In genomic region chr15:102243229-102244190, GRCm38 (mm10) we compare ENCODE assay signal across 8 mouse cellular contexts. TPM values are rescaled to one million over a fixed set of nuclear protein-coding genes. Genes with fewer than 3 reads are reported as not detected.
A peak's percentile ranks its signal among the peaks of the same experiment; 100 is the strongest.
DNase-seq lines count a peak whose midpoint lies in the region; ATAC-seq lines count a peak whose summit lies in the region.

No protein-coding gene starts in this region.

- peaks cover 3% of the 10 kb centered on the region for H3K36me3 ChIP-seq in embryonic facial prominence, embryonic 11.5 days (replicated peaks; ENCODE audit: control insufficient read depth, insufficient read depth, low read depth, low read length)
- peaks cover 44% of the 10 kb centered on the region for H3K36me3 ChIP-seq in limb, embryonic 13.5 days
- no peaks in the 10 kb centered on the region for H3K36me3 ChIP-seq in midbrain, embryonic 15.5 days (replicated peaks)

- no peaks in the 10 kb centered on the region for H3K27me3 ChIP-seq in embryonic facial prominence, embryonic 11.5 days (ENCODE audit: control insufficient read depth, insufficient read depth, low read length)
- H3K27me3 ChIP-seq in limb, embryonic 13.5 days, result no peaks in the 10 kb centered on the region
- peaks cover 44% of the 10 kb centered on the region for H3K27me3 ChIP-seq in midbrain, embryonic 15.5 days (replicated peaks)

- intact Hi-C loops in heart, postnatal 14 days (cut with DNase I), result no loop called here

- peak; percentile 58 for DNase-seq in ovary, adult 18-20 months (ENCODE audit: low spot score)
- no peak for DNase-seq in ovary, postnatal 14 days (ENCODE audit: low spot score)
- peak; percentile 74 for DNase-seq in embryonic facial prominence, embryonic 11.5 days (ENCODE audit: low spot score)
- DNase-seq in heart, postnatal 14 days, result peak; percentile 52 to 63
- no peak for DNase-seq in layer of hippocampus, postnatal 36 days
- DNase-seq in layer of hippocampus, adult 8-10 months (ENCODE audit: low spot score in 2 of 2), result no peak

- H3K4me1 ChIP-seq in embryonic facial prominence, embryonic 11.5 days (ENCODE audit: control insufficient read depth, insufficient read depth, low read length), result peaks cover 21% of the 10 kb centered on the region
- peaks cover 52% of the 10 kb centered on the region for H3K4me1 ChIP-seq in limb, embryonic 13.5 days
- H3K4me1 ChIP-seq in midbrain, embryonic 15.5 days, result peaks cover 36% of the 10 kb centered on the region

- H3K4me3 ChIP-seq in embryonic facial prominence, embryonic 11.5 days (ENCODE audit: low read depth, low read length), result peak overlapping the region; percentile 63
- peak overlapping the region; percentile 64 for H3K4me3 ChIP-seq in limb, embryonic 13.5 days
- no peak overlapping the region for H3K4me3 ChIP-seq in midbrain, embryonic 15.5 days

- 6% methylated on average over 22 of the region's 22 CpGs for WGBS in embryonic facial prominence, embryonic 11.5 days
- WGBS in limb, embryonic 13.5 days, result 7% methylated on average over 22 of the region's 22 CpGs
- WGBS in midbrain, embryonic 15.5 days, result 15% methylated on average over 22 of the region's 22 CpGs

- H3K4me2 ChIP-seq in embryonic facial prominence, embryonic 11.5 days (ENCODE audit: low read depth, low read length), result peak overlapping the region; percentile 96
- H3K4me2 ChIP-seq in limb, embryonic 13.5 days (replicated peaks), result peak overlapping the region; percentile 93
- H3K4me2 ChIP-seq in midbrain, embryonic 15.5 days, result peak overlapping the region; percentile 8

- H3K27ac ChIP-seq in embryonic facial prominence, embryonic 11.5 days (replicated peaks; ENCODE audit: low read depth, low read length), result peak overlapping the region; percentile 99
- peak overlapping the region; percentile 99 for H3K27ac ChIP-seq in limb, embryonic 13.5 days
- no peak overlapping the region for H3K27ac ChIP-seq in midbrain, embryonic 15.5 days

- no peak for ATAC-seq in embryonic facial prominence, embryonic 11.5 days (replicated peaks; ENCODE audit: insufficient number of reproducible peaks, low FRiP score, low TSS enrichment, low read depth)
- ATAC-seq in limb, embryonic 13.5 days (ENCODE audit: low FRiP score, low read depth), result no peak
- ATAC-seq in midbrain, embryonic 15.5 days (replicated peaks), result no peak

- H3K9me3 ChIP-seq in embryonic facial prominence, embryonic 11.5 days (replicated peaks; ENCODE audit: control insufficient read depth, low read length), result no peaks in the 10 kb centered on the region
- no peaks in the 10 kb centered on the region for H3K9me3 ChIP-seq in limb, embryonic 13.5 days
- H3K9me3 ChIP-seq in midbrain, embryonic 15.5 days, result no peaks in the 10 kb centered on the region

- peak overlapping the region; percentile 74 for H3K9ac ChIP-seq in embryonic facial prominence, embryonic 11.5 days (replicated peaks; ENCODE audit: low read length)
- H3K9ac ChIP-seq in limb, embryonic 13.5 days, result peak overlapping the region; percentile 72
- H3K9ac ChIP-seq in midbrain, embryonic 15.5 days, result no peak overlapping the region

RNA-seq across cellular contexts. Expression of gene Itgb7, which starts 11.8 kb away (rescaled TPM):
- polyA plus RNA-seq in embryonic facial prominence, embryonic 11.5 days (2014; fragmentation: Nextera tagmentation; extraction: Ambion mirVana), result 1.3 and 2.7 TPM in 2 replicates
- 1 to 10 TPM; 1.5 to 1.8 TPM for total RNA-seq in heart, postnatal 14 days (2021)
- 3.2 and 3.5 TPM in 2 replicates for polyA plus RNA-seq in limb, embryonic 13.5 days (2015; fragmentation: Nextera tagmentation; extraction: Ambion mirVana)
- polyA plus RNA-seq in midbrain, embryonic 15.5 days (2015; fragmentation: Nextera tagmentation; extraction: Ambion mirVana), result 0.98 and 1.1 TPM in 2 replicates
- 1 to 10 TPM; 1.8 to 2.2 TPM for total RNA-seq in layer of hippocampus, postnatal 36 days (2021)
- 1 to 10 TPM in 3 of 4 experiments, under 1 TPM in 1; 0.97 to 3.3 (median 1.7) TPM for total RNA-seq in layer of hippocampus, adult 8-10 months (2022)

RNA-seq across cellular contexts. Expression of gene Rarg, which starts 13.8 kb away (rescaled TPM):
- polyA plus RNA-seq in embryonic facial prominence, embryonic 11.5 days (2014; fragmentation: Nextera tagmentation; extraction: Ambion mirVana), result 68.1 and 70.2 TPM in 2 replicates
- 10 to 100 TPM; 18.9 to 21.1 TPM for total RNA-seq in heart, postnatal 14 days (2021)
- 131 and 145 TPM in 2 replicates for polyA plus RNA-seq in limb, embryonic 13.5 days (2015; fragmentation: Nextera tagmentation; extraction: Ambion mirVana)
- 4.1 and 6.4 TPM in 2 replicates for polyA plus RNA-seq in midbrain, embryonic 15.5 days (2015; fragmentation: Nextera tagmentation; extraction: Ambion mirVana)
- 1 to 10 TPM; 8.3 to 10.0 TPM for total RNA-seq in layer of hippocampus, postnatal 36 days (2021)
- total RNA-seq in layer of hippocampus, adult 8-10 months (2022), result 10 to 100 TPM; 14.5 to 20.7 (median 16.5) TPM

RNA-seq across cellular contexts. Expression of gene Gm9918, which starts 26.9 kb away (rescaled TPM):
- 0.58 and 1.2 TPM in 2 replicates for polyA plus RNA-seq in embryonic facial prominence, embryonic 11.5 days (2014; fragmentation: Nextera tagmentation; extraction: Ambion mirVana)
- not detected for total RNA-seq in heart, postnatal 14 days (2021)
- 1.1 and 1.3 TPM in 2 replicates for polyA plus RNA-seq in limb, embryonic 13.5 days (2015; fragmentation: Nextera tagmentation; extraction: Ambion mirVana)
- polyA plus RNA-seq in midbrain, embryonic 15.5 days (2015; fragmentation: Nextera tagmentation; extraction: Ambion mirVana), result 0.10 TPM in 1 of 2 replicates, not detected in the other
- not detected for total RNA-seq in layer of hippocampus, postnatal 36 days (2021)
- total RNA-seq in layer of hippocampus, adult 8-10 months (2022), result under 1 TPM in 1 of 4 experiments, not detected in 3; 0.16 TPM

RNA-seq across cellular contexts. Expression of gene Mfsd5, which starts 35.7 kb away (rescaled TPM):
- polyA plus RNA-seq in embryonic facial prominence, embryonic 11.5 days (2014; fragmentation: Nextera tagmentation; extraction: Ambion mirVana), result 51.6 and 57.2 TPM in 2 replicates
- 10 to 100 TPM; 16.7 to 19.0 TPM for total RNA-seq in heart, postnatal 14 days (2021)
- 64.7 and 65.8 TPM in 2 replicates for polyA plus RNA-seq in limb, embryonic 13.5 days (2015; fragmentation: Nextera tagmentation; extraction: Ambion mirVana)
- polyA plus RNA-seq in midbrain, embryonic 15.5 days (2015; fragmentation: Nextera tagmentation; extraction: Ambion mirVana), result 58.5 and 64.0 TPM in 2 replicates
- 10 to 100 TPM; 33.9 to 37.3 TPM for total RNA-seq in layer of hippocampus, postnatal 36 days (2021)
- 10 to 100 TPM; 36.9 to 41.8 (median 38.5) TPM for total RNA-seq in layer of hippocampus, adult 8-10 months (2022)

RNA-seq across cellular contexts. Expression of gene Csad, which starts 39.0 kb away (rescaled TPM):
- polyA plus RNA-seq in embryonic facial prominence, embryonic 11.5 days (2014; fragmentation: Nextera tagmentation; extraction: Ambion mirVana), result 31.9 and 34.6 TPM in 2 replicates
- total RNA-seq in heart, postnatal 14 days (2021), result 10 to 100 TPM; 21.3 to 23.7 TPM
- 75.2 and 82.1 TPM in 2 replicates for polyA plus RNA-seq in limb, embryonic 13.5 days (2015; fragmentation: Nextera tagmentation; extraction: Ambion mirVana)
- polyA plus RNA-seq in midbrain, embryonic 15.5 days (2015; fragmentation: Nextera tagmentation; extraction: Ambion mirVana), result 38.0 and 39.4 TPM in 2 replicates
- total RNA-seq in layer of hippocampus, postnatal 36 days (2021), result 10 to 100 TPM; 37.1 to 39.5 TPM
- total RNA-seq in layer of hippocampus, adult 8-10 months (2022), result 10 to 100 TPM; 32.4 to 41.6 (median 35.8) TPM

Comparison
In these comparisons a context has a peak if more than half of its experiments do, and no peak if none do; other contexts are left out.
1. DNase-seq: peak in ovary, adult 18-20 months (single experiment), embryonic facial prominence, embryonic 11.5 days (single experiment) and heart, postnatal 14 days (2 of 2); none in ovary, postnatal 14 days (single experiment), layer of hippocampus, postnatal 36 days (0 of 2) and layer of hippocampus, adult 8-10 months (0 of 2).
2. H3K4me2 ChIP-seq: peak in every context shown above with its lines; median percentile 96 in embryonic facial prominence, embryonic 11.5 days; 93 in limb, embryonic 13.5 days; 8 in midbrain, embryonic 15.5 days.